Mouse (Mus musculus): Measurements from ENCODE around the gene Hpcal1.
"Not testable (repeated sequence)": the region's sequence is repeated elsewhere in the genome, so short reads cannot be mapped to it uniquely, and the experiment has no call there.

Gene Hpcal1

GRCm38 (mm10) chr12:17740226-17740625 lies 49.6 kb downstream of the Hpcal1 start:
- in situ Hi-C loops (cut with MboI) = no loop called here

GRCm38 (mm10) chr12:17741637-17742364 lies 51.1 kb downstream of the Hpcal1 start:
- in situ Hi-C loops (cut with MboI) = no loop called here

GRCm38 (mm10) chr12:17742571-17743321 lies 52.1 kb downstream of the Hpcal1 start:
- in situ Hi-C loops (cut with MboI) = no loop called here

- in situ Hi-C loops (cut with MboI) = no loop called here
These were observed 54.8 kb downstream of the Hpcal1 start for GRCm38 (mm10) chr12:17745431-17745830.

GRCm38 (mm10) chr12:17746725-17747124 lies 56.1 kb downstream of the Hpcal1 start:
- in situ Hi-C loops (cut with MboI) = no loop called here

- in situ Hi-C loops (cut with MboI) = no loop called here
These were observed 56.8 kb downstream of the Hpcal1 start for GRCm38 (mm10) chr12:17747191-17748154.

- in situ Hi-C loops (cut with MboI) = no loop called here
These were observed 57.5 kb downstream of the Hpcal1 start for GRCm38 (mm10) chr12:17748155-17748529.

- in situ Hi-C loops (cut with MboI) = no loop called here
These were observed 59.1 kb downstream of the Hpcal1 start for GRCm38 (mm10) chr12:17749784-17750183.

- in situ Hi-C loops (cut with MboI) = no loop called here
These were observed 59.8 kb downstream of the Hpcal1 start for GRCm38 (mm10) chr12:17750500-17750899.

GRCm38 (mm10) chr12:17752828-17753227 lies 62.2 kb downstream of the Hpcal1 start:
- in situ Hi-C loops (cut with MboI) = no loop called here

- in situ Hi-C loops (cut with MboI) = no loop called here
These were observed 64.1 kb downstream of the Hpcal1 start for GRCm38 (mm10) chr12:17754771-17755170.

GRCm38 (mm10) chr12:17756891-17757290 lies 66.2 kb downstream of the Hpcal1 start:
- in situ Hi-C loops (cut with MboI) = no loop called here

GRCm38 (mm10) chr12:17762286-17762933 lies 71.8 kb downstream of the Hpcal1 start:
- in situ Hi-C loops (cut with MboI) = no loop called here

- in situ Hi-C loops (cut with MboI) = no loop called here
These were observed 72.4 kb downstream of the Hpcal1 start for GRCm38 (mm10) chr12:17763054-17763453.

- in situ Hi-C loops (cut with MboI) = no loop called here
These were observed 73.3 kb downstream of the Hpcal1 start for GRCm38 (mm10) chr12:17764005-17764404.

GRCm38 (mm10) chr12:17767567-17767966 lies 76.9 kb downstream of the Hpcal1 start:
- in situ Hi-C loops (cut with MboI) = not testable (repeated sequence)

- in situ Hi-C loops (cut with MboI) = no loop called here
These were observed 79.0 kb downstream of the Hpcal1 start for GRCm38 (mm10) chr12:17769476-17770172.

GRCm38 (mm10) chr12:17770538-17770937 lies 79.9 kb downstream of the Hpcal1 start:
- in situ Hi-C loops (cut with MboI) = no loop called here

- in situ Hi-C loops (cut with MboI) = not testable (repeated sequence)
These were observed 83.1 kb downstream of the Hpcal1 start for GRCm38 (mm10) chr12:17773721-17774120.

- in situ Hi-C loops (cut with MboI) = not testable (repeated sequence)
These were observed 84.2 kb downstream of the Hpcal1 start for GRCm38 (mm10) chr12:17774842-17775241.

GRCm38 (mm10) chr12:17778320-17778719 lies 87.7 kb downstream of the Hpcal1 start:
- in situ Hi-C loops (cut with MboI) = no loop called here
